Mouse (Mus musculus) inflammation-experienced regulatory T-cells, adult 6 months (primary cell): ENCODE measurements around the gene P4ha2. TPM values are rescaled to one million over a fixed set of nuclear protein-coding genes. Genes with fewer than 3 reads are reported as not detected.

ENCODE experiments used
- ATAC-seq: one replicate; pipeline ENCODE4 v1.8.0; 2017
- polyA plus RNA-seq, 3 experiments: library from polyadenylated mRNA; unstranded; fragments of 100-300 nt; shearing (Covaris generic); gene quantifications; one replicate each; pipeline ENCODE4 v1.2.1; 2017

The P4ha2 gene
- polyA plus RNA-seq, 3 experiments from 2014 or later = not detected

DNA sequence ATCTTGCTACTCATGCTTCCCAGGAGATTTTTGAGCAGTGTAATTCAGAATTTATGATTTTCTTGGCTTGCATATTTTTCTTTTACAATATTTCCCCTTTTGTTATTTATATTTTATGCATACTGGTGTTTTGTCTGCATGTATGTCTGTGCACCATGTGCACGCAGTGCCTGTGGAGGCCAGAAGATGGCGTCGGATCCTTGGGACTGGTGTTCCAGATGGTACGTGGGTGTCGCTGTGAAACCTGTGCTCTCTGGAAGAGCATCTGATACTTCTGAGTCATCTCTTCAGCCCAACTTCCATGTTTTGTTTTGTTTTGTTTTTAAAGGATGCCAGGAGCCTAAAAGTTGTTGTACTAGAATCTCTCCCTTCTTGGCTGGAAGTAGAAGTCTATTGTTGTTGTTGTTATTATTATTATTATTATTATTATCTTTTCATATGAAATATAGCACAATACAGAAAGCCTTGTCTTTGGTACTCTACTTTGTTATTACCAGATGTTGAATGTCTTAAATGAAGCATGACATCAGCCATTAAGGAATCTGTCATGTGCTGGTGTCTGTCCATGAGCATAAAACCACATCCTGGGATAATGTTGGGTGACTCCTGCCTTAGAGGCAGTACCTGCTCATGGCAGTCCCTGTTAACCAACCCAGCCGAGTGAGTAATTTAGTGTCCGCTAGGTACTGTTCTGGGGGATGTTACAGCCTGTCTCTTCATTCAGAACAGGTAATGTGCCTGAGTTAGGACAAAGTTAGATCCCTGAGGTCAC is 41.5 kb downstream of the P4ha2 start:
- ATAC-seq = no peak

DNA sequence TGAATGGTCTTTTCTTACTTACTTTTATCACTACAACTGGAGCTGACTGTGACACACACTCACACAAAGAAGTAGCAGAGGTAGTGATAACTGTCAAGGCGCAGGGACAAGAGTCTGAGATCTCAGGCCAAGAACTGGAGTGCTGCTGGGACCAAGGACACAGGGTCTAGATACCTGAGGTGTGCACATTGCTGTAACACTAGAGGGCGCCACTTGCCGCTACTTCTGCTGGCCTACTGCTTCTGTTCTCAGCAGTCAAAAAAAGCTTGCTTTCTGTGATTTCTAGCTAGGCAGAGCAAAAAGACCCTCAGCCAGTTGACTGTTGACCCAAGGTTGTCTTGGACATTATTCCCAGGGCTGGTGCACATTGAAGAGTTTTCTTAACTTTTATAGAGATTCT is 45.0 kb downstream of the P4ha2 start:
- ATAC-seq = no peak

- no peak for ATAC-seq
Observed at GRCm38 (mm10) chr11:54145990-54146389, 46.1 kb downstream of the P4ha2 start.

DNA sequence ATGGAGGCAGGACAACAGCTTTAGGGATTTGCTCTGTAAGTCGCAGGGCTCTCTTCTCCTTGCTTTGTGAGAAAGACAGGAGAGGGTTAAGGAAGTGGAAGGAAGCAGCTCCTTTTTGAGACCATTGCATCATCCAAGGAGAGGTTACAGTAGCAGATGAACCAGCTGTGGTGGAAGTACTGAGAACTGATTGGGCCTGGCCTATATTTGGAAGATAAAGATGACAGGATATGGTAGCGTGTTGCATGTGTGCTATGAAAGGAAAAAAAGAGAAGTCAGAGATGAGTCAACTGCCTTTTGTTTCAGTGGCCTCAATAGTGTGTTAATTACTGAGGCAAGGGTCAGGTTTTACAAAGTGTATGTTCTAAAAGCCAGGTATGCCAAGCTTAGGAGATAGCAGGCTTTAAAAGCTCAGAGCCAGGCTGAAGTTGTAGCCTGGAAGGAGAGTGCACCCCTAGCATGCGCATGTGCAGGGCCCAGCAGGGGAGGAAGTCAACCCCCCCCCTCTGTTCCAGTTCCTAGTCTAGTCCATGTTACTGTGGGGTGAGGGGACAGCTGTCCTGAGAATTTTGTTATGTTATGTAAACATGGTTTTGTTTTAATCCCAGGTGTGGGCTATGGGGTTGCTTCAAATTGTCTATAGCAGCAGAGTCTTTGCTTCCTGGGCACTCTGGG is 50.0 kb downstream of the P4ha2 start:
- peak; percentile 43 for ATAC-seq

DNA sequence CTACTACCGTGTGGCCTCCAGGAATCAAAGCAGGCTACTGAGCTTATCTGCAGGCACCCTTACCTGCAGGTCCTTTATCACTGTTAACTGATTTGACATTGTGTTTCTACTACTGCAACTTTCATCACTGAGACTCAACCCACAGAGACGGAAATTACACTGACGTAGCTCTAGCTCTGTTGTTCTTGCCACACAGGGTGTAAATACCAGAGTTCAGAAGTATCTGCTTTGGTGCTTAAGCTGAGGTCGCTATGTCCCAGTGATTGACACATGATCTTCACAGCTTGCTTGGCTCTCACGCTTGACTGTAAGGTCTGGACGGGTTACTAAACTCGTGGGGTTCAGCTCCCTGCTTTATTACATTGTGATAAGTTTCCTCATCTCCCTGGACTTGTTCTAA is 51.2 kb downstream of the P4ha2 start:
- ATAC-seq = peak; percentile 55

GRCm38 (mm10) chr11:54152957-54153356 is 53.1 kb downstream of the P4ha2 start:
- ATAC-seq = no peak

GRCm38 (mm10) chr11:54155864-54156263 is 56.0 kb downstream of the P4ha2 start:
- ATAC-seq = peak; percentile 79

GRCm38 (mm10) chr11:54156504-54156903 is 56.6 kb downstream of the P4ha2 start:
- ATAC-seq = no peak

GRCm38 (mm10) chr11:54157586-54157985 is 57.7 kb downstream of the P4ha2 start:
- no peak for ATAC-seq

- ATAC-seq = no peak
Observed at GRCm38 (mm10) chr11:54160435-54160834, 60.5 kb downstream of the P4ha2 start.

- no peak for ATAC-seq
Observed at GRCm38 (mm10) chr11:54160920-54161319, 61.0 kb downstream of the P4ha2 start.

DNA sequence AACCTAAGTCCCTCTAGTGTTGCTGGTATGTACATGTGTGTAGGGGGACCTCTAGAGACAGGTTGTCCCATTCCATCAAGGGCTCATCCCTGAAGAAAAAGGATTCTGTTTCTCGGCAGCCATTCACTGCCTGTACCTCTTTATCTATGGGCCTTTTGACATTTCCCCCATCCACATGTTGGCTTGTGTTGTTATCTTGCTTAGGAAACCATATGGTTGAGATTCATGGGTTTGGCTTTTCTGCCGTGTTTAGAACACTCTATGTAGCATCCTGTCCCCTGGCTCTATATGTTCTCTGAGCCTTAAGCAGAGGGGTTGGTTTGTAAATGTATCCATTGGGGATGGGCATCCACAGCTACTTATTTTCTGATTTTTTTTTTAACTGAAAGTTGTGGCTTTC is 61.6 kb downstream of the P4ha2 start:
- ATAC-seq = no peak

DNA sequence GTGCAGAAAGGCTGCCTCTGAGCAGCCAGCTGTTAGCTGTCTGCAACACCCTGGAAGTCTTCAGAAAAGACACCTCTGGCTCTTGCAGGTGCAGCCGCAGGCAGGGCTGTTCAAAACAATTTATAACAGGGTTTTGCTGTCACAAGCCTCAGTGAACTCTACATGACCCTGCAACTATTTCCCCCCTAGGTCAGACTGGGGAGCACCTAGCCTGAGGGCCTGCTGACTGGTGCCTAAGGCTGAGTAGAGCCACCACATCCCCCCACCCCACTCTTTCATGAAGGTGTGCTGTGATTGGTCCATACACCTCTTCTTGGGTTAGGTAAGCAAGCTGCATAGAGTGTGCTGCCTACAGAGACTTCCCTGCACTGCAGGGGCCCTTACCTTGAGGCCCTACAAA is 63.1 kb downstream of the P4ha2 start:
- peak; percentile 63 for ATAC-seq

DNA sequence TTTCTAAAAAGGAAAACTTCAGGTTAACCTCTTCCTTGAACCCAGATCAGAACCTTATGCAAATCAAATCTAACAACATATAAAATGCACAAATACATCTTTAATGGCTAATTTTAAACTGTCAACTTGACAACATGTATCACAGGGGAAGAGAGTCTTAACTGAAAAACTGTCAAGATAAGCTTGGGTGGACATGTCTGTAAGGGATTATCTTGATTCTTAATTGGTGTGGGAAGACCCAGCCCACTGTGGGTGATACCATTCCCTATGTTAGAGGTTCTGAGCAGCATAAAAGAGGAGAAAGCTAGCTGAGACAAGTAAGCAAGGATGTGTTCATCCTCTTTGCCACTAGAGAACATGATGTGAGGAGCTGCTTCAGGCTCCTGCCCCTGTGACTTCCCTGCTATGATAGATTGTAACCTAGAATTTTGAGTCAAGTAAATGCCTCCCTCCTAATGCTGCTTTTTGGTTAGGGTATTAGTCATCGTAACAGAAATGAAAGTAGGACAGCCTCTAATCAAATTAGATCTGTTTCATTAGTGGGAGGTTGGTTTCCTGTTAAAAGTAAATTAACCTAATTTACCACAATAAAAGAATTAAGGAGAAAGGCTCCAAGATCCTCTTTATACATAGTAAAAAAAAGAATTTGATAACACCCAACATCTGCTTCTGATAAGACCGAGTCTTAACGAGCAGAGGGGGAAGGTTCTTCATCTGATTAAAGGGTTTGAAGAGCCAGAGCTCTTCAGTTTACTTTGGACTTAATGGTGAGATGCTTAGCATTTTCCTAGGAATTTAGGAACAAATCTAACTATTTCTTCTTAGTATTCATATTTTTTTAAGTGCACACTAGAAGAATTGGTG is 69.8 kb downstream of the P4ha2 start:
- peak; percentile 58 for ATAC-seq

DNA sequence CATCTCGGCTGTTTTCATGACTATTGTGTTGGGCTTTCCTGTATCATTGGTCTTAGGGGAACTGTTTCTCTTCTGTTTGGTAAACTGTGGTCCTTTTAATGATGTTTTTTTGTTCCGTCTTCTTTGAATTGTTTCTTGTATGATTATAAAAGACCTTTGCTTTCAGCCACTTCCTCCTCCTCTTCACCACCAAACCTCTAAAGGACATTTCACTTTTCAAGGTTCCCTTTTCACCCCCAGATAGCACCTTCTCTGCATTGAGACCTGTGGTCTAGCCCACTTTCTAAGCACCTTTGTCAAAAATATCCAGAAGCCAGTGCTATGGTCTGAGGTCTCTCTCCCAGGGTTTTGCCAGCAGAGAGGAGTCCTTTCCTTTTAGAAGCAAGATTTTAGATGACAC is 71.3 kb downstream of the P4ha2 start:
- ATAC-seq = no peak

DNA sequence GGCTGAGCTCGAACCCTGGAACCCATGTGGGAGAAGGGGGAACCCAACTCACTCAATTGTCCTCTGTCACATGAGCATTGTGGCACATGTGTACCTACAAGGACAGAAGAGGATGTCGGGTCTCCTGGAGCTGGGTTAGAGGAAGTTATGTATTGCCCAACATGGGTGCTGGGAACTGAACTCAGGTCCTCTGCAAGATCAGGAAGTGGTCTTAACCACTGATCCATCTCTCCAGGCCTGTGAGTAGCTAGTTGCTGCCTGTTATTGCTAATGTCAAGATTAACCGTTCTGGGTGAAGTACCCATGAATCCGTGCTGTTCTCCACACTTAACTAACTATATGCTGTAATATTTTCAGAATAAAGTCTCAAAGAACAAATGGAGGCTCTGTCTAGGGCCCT is 74.3 kb downstream of the P4ha2 start:
- ATAC-seq = no peak

GRCm38 (mm10) chr11:54174877-54175276 is 75.0 kb downstream of the P4ha2 start:
- ATAC-seq = no peak

Other genes with a start within 250 kb of the P4ha2 start
- gene Gm12216, start 240.8 kb upstream of the P4ha2 start, polyA plus RNA-seq = 10 to 100 TPM; 19.8 to 38.0 (median 32.6) TPM
- 10 to 100 TPM in 2 of 3 experiments, 1 to 10 TPM in 1; 8.9 to 15.5 (median 12.7) TPM for gene Slc22a5, start 208.4 kb upstream of the P4ha2 start, polyA plus RNA-seq
- under 1 TPM in 1 of 3 experiments, not detected in 2; 0.40 TPM for gene Slc22a21, start 119.8 kb upstream of the P4ha2 start, polyA plus RNA-seq
- gene Slc22a4, start 72.0 kb upstream of the P4ha2 start, polyA plus RNA-seq = 1 to 10 TPM in 1 of 3 experiments, not detected in 2; 1.1 TPM
- gene Pdlim4, start 31.1 kb upstream of the P4ha2 start, polyA plus RNA-seq = 1 to 10 TPM in 1 of 3 experiments, under 1 TPM in 2; 0.49 to 1.1 (median 0.50) TPM
- 1 to 10 TPM in 2 of 3 experiments, not detected in 1; 1.2 to 2.8 TPM for gene Csf2, start 149.6 kb downstream of the P4ha2 start, polyA plus RNA-seq
- gene Il3, start 167.2 kb downstream of the P4ha2 start, polyA plus RNA-seq = not detected
- gene Acsl6, start 203.7 kb downstream of the P4ha2 start, polyA plus RNA-seq = not detected